In the genomic region with DNA sequence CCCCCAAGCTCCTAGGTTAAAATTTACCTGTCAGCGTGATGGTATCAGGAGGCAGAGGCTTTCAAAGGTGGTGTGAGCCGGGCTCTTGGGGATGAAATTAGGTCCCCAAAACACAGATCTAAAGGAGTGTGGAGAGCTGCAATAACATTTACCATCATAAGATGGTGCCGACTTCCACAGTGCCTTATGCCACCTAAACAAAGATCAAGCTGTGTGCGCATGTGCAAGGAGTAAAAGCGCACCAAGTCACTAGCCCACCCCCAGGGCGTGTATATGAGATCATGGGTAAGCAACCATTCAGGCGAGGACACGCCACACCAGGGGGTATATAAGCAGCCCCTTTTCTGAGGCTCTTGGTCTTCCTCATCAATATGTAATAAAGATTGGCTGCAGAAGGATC, we compare ENCODE assay signal across 12 mouse cellular contexts. TPM values are rescaled to one million over a fixed set of nuclear protein-coding genes. Genes with fewer than 3 reads are reported as not detected.
"Had no signal": no experiment of that assay in that cellular context is flagged by ENCODE, and none has a peak within 500 bp of the region (broad histone marks: within the 10 kb centered on the region; RNA-seq: fewer than 3 reads in every experiment).

No protein-coding gene starts in this region.

RNA-seq across cellular contexts. Expression of a gene that starts 29.6 kb away (rescaled TPM):
- total RNA-seq: layer of hippocampus, adult 18-20 months; layer of hippocampus, postnatal 14 days; left cerebral cortex, postnatal 14 days; left cerebral cortex, postnatal 4 days; megakaryocyte, adult 5-6 weeks had no signal
- polyA plus RNA-seq: limb, embryonic 12.5 days; liver, embryonic 11.5 days; liver, embryonic 14.5 days; liver, postnatal 0 days; macrophage; midbrain, embryonic 12.5 days; neural tube, embryonic 11.5 days had no signal
